Mouse (Mus musculus) heart, postnatal 25 days (tissue): ENCODE results near the gene Snrpc. TPM values are rescaled to one million over a fixed set of nuclear protein-coding genes. Genes with fewer than 3 reads are reported as not detected.
A peak's percentile ranks its signal among the peaks of the same experiment; 100 is the strongest.
"Not testable (repeated sequence)": the region's sequence is repeated elsewhere in the genome, so short reads cannot be mapped to it uniquely, and the experiment has no call there.

Source experiments
- DNase-seq: peaks from one replicate; pipeline ENCODE4 v3.0.0; 2022; ENCODE audit warnings: low spot score
- intact Hi-C: fragments of 180-260 bp; cut with DNase I; formaldehyde crosslinking; loops from one replicate; pipeline ENCODE4 v1.15.1; 2025
- total RNA-seq, 2 experiments: library from RNA; stranded (reverse); gene quantifications; 2 replicates each; pipeline ENCODE4 v1.2.3; 2021

Snrpc gene
- 10 to 100 TPM; 59.9 to 60.7 TPM for total RNA-seq

DNA sequence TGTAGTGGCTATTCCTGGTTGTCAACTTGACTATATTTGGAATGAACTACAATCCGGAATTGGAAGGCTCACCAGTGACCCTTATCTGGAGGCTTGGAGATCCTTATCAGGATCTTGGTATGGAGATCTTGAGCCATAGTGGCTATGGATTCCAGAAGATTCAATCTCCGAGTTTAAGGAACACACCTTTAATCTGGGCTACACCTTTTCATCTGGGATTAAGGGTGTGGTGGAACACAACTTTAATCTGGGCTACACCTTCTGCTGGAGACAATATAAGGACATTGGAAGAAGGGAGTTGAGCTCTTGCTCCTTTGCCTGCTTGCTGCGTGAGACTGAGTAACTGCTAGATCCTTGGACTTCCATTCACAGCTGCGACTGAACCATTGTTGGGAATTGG is at the start of gene Snrpc:
Gene Snrpc (plus strand): TSS at position 301 of the 400 bp plus-strand sequence.
- intact Hi-C loops, DNase-seq: not testable (repeated sequence)

DNA sequence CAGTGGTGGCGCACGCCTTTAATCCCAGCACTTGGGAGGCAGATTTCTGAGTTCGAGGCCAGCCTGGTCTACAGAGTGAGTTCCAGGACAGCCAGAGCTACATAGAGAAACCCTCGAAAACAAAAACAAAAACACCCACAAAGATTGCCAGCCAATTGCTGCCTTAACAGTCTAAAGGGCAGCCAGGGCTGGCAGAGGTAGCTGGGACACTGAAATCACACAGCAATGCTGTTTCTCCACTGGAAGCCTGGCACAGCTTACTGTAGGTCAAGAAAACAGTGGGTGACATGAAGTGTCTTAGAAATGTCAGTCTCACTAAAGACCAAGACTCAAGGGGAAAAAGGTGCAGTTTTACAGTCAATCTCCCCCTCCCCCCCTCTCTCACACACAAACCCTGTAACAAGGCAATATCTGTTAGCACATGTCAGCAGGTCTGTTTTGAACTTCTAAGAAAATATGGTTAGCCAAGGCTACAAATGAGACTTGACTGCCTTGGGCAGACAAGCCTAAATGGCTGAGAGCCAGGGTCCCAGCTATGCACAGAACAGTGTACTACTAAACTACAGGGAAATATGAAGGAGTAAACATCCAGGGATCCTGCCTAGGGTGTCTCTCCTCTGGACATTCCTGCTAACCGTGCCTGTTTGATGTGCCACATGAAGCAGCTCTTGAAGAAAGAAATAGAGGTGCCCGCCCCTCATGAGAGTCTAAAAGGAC is 49.3 kb upstream of the Snrpc start:
- intact Hi-C loops, result no loop called here
- DNase-seq, result no peak

DNA sequence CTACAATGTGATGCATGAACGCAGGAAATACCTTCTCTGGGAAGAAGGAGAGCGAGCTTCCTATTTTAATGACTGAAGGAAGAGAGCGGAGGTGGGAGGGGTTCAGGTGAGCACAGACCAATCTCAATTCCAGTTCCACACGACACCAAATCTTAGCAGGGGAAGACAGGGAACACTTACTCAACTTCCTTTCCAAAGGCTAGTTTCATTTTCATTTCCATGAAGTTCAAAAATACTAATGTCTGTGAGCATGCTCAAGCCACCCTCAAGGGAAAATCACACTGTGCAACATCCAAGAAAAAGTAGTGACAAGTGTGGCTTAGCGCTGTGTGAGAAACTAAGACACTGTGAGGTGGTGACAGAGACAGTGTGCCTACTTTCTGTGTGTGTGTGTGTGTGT is 47.9 kb upstream of the Snrpc start:
- intact Hi-C loops, result no loop called here

DNA sequence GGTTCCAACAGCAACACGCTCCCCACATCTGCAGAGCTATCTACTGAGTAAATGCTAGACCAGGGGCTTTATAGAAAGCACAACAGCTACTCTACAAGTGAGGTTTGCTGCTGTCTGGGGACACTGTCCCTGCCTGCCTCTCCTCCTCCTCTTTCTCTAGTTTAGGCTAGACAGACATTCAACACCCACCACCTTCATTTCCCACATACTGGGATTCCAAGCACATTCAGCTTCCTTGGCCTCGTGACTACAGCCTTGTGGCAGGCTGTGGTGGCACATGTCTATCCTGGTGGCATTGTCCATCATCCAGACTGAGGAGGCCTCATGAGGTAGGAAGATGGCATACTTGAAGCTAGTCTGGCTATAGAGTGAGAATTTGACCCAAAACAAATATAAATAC is 47.0 kb upstream of the Snrpc start:
- no peak for DNase-seq
- intact Hi-C loops, result no loop called here

More for the DNA sequence above, 47.9 kb upstream of the Snrpc start:
- DNase-seq, result no peak

DNA sequence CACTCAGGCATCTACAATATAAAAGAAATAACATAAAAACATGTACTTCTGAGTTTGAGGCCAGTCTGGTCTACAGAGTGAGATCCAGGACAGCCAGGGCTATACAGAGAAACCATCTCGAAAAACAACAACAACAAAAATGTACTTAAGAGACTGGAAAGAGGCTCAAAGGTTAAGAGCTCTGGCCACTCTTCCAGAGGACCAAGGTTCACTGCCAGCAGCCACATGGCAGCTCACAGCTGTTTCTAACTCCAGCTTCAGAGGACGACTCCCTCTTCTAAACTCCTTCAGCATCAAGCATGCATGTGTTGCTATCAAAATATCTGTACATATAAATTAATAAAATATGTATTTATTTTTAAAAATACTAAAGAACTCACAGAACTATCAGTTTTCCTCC is 46.4 kb upstream of the Snrpc start:
- intact Hi-C loops, result no loop called here
- no peak for DNase-seq

DNA sequence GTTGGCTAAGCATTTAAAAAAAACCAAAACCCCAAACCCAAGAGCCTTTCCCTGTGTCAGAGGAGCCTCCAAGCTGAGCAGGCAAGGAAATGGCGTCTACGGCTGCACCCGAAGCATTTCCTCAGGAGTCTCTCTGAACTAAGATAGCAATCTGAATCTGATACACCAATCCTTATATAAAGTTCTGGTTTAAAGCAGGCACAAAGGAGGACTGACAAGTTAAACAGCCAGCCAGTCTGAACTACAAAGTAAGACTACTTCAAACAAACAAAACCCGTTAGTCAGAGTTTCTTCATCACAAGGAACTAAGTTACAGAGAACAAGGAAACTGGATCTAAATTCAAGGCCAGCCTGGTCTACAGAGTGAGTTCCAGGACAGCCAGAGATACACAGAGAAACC is 45.4 kb upstream of the Snrpc start:
- intact Hi-C loops, result no loop called here
- DNase-seq, result no peak

DNA sequence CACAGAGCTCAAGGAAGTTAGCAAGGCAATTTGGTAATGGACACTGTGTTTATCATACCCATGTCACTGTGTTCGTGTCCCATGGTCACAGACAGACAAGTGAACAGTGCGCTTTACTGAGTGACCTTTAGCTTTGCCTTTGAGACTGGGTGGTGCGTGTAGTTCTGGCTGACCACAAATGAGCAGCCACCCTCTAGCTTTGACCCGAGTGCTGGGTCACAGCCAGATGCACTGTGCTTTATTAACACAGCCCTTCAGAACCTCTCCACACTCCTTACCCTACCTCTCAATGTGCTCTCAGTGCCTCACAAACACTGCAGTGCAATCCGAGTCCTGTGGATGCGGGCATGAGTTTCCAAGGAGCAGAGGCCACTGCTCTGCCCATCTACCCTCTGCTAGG is 44.8 kb upstream of the Snrpc start:
- DNase-seq, result no peak
- intact Hi-C loops, result no loop called here

DNA sequence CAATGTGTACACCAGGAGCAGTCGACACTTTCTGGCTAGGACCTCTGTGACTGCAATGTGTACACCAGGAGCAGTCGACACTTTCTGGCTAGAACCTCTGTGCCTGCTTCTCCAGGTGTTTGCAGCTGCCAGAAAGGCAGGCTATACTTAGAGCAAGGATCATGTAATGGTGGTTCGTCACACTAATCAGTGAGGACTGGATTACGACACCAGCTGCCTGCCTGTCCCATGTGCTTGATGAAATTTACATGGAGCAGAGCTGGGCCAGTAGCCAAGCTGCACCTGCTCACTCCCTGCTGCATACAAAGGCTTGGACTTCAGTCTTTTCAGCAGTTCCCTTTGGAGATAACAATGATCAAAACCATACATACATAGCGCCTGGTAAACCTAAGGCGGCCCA is 41.2 kb upstream of the Snrpc start:
- intact Hi-C loops, result no loop called here
- DNase-seq, result no peak

DNA sequence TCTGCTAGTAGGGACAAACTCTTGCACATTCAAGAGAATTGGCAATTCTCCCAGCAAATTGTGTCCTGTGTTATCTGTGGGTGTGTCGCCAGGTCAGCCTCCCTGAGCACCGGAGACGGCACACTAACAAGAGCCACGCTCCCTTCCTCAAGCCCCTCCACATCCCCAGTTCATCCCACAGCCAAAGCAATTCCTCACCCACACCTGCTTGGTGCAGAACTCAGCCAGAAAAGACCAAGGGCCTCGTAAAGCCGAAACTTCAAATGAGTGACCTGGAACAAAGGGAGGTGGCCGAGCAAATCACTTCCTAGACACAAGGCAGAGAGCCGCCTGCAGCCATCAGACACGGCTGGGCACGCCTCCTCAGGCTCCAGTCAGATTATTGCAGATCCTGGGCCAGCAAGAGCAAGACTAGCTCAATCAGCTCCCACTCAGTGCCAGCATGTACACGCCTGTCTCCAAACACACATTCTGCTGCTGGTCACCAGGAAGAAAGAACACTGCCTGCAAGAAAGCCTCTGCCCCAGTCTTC is 40.5 kb upstream of the Snrpc start:
- intact Hi-C loops, result no loop called here
- peak; percentile 41 for DNase-seq

DNA sequence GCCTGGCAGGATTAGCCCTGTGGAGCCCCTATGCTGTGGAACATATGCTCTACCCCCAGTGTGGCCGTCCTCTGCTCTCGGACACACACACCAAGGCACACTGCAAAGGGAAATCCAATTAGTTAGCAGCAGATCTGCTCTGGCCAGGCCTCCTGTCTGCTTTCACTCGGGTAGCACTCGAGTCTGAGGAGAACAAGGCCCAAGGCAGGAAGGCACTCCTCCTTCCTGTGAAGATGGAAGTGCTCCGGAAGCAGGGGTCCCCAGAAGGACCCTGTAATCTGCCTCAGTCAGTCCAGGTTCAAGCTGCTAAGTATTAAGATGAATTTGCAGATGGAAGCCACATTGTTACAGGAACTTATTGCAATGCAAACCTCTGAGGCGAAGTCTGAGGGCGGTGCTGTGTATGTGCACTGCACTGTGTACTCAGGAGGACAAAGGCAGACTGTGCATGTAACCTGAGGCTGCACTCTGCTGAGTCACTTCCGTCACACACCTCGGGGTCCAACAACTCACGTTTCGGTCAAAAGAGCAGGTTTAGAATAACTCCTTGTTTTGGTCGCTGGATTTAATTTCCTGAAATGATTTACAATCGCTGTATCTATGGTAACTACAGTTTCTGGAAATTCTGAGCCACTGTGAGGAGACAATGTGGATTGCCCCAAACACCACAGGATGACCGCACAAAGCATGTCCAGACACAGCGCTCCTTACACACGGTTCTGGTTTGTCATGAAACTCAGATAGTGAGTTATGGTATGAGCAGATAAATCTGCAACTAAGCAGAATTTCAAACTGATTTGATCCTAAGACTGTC is 38.0 kb upstream of the Snrpc start:
- intact Hi-C loops, result no loop called here
- DNase-seq, result no peak

DNA sequence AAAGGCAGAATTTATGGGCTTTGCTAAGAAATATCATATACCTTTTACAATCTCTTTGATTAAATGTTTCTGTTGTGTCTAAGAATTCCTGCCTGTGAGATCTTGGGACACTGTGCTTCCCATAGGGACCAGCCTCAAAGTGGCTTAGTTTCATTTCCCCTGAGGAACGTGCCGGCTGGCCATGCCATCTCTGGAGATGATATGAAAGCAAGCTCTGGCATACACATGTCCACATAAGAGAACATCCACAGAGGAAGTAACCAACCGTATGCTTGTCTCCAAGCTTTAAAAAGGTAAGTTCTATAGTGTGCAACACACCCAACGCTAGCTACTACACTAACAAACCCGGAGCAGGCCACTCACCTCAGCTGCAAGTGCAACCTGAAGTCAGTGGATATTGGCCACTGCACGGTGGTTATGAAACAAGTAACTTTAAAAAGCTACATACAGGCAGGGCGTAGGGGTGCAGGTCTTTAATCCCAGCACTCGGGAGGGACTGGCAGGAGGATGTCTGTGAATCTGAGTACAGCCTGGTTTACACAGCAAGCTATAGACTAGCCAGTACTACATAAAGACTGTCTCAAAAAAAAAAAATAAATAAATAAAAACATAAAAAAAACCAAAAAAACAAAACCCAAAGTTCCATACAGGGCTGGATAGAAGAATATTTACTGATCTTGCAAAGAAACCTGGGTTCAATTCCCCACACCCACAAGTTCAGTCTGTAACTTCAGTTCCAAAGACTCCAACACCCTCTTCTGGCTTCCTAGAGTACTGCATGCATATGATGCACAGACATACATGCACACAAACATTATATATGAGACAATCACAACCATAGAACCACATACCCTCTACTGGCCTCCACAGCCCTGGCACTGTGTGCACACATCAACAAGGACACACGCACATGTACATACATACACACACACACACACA is 37.0 kb upstream of the Snrpc start:
- DNase-seq, result no peak
- intact Hi-C loops, result no loop called here

DNA sequence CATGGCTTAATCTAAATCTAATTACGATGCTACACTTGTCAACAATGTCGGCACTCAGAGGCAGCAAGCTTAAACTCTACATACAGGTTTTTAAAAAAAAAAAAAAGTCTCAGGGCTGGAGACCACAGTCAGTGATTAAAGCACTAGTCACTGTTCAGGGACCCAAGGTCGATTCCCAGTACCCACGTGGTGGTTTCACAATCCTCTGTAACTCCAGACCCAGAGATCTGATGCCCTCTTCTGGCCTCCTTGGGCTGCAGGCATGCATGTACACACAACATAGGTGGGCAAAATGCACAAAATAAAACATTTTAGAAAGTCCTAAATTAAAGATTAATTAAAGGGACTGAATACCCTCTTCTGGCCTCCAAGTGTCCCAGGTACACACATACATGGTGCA is 34.2 kb upstream of the Snrpc start:
- intact Hi-C loops, result no loop called here
- no peak for DNase-seq

DNA sequence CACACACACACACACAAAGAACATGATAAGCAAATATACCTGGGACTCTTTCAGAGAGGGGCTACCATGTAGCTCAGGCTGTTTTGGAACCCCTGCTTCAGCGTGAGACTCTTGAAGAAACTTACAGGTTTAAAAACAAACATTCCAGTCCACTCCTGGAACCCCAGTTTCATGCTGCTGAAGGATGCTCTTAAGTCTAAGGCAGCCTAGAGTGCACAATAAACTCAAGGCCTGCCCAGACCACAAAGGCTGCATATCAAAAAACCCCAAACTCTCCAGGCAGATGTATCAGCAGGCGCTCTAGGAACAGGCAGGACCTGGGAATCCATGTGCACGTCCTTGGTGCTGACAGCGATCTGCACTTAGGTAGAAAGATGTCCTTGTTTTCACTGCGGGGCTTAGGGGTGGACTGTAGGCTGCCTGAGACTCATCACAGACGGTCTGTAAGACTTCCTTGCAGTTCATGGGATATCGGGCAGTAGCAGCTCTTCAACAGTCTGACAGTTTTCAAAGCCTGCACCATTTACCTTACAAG is 33.7 kb upstream of the Snrpc start:
- intact Hi-C loops, result no loop called here
- DNase-seq, result no peak

DNA sequence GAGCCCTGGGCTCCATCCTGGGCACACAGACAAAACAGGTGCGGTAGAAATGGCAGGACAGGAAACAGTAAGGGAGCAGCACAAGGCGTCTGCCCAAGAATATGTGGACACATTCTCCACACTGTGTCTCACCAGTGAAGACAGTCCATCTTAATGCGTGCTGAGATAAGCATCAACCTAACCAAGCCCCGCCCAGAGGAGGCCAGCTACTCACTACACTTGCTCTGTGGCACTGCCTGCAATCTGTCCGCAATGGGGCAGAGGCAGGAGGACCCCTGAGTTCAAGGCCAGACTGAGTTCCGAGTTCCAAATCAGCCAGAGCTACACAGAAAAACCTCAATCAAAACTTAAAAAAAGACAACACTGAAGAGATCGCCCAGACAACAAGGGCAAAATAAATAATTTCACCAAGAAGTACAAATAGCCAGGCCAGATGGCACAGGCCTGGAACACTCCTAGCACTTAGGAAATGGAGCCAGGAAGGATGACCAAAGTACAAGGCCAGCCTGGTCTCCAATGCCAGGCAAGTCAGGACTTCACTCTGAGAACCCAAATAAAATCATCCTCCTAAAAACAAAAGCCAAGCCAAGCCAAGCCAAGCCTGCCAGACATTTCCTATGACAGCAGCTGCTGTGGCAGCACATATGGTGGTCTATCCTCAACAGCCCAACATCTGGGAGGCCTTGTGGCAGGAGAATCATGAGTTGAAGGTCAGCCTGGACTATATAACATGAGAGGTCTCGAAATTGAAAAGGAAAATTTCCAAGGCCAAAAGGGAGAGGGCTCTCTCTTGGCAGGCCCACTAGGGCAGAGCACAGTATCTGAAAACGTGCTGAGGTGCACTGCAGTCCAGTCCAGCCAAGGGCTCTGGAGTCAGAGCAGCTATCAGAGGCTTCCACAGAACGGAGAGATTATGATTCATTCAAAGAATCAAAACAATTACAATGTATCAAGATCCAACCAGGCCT is 32.9 kb upstream of the Snrpc start:
- intact Hi-C loops, result no loop called here
- no peak for DNase-seq

DNA sequence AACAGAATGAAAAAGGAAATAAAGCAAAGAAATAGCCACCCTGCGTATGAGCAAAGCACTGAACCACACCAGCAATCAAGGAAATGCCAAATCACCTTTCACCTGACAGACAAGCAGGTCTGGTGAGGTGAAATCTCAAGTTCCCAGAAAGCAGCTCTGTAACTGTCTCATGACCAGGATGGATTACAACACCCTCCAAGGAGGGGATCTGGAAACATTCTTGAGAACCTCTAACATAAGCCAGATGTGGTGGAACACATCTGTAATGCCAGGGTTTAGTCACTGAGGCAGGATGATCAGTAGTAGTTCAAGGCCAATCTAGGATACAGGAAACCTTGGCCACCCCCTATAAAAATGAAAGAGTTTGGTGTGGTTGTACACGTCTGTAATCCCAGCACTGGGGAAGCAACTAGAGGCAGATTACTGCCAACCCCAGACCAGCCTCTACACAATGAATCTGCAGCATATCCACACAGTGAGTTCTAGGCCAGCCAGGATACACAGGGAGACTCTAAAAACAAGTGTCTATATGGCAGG is 30.3 kb upstream of the Snrpc start:
- intact Hi-C loops, result no loop called here
- no peak for DNase-seq

DNA sequence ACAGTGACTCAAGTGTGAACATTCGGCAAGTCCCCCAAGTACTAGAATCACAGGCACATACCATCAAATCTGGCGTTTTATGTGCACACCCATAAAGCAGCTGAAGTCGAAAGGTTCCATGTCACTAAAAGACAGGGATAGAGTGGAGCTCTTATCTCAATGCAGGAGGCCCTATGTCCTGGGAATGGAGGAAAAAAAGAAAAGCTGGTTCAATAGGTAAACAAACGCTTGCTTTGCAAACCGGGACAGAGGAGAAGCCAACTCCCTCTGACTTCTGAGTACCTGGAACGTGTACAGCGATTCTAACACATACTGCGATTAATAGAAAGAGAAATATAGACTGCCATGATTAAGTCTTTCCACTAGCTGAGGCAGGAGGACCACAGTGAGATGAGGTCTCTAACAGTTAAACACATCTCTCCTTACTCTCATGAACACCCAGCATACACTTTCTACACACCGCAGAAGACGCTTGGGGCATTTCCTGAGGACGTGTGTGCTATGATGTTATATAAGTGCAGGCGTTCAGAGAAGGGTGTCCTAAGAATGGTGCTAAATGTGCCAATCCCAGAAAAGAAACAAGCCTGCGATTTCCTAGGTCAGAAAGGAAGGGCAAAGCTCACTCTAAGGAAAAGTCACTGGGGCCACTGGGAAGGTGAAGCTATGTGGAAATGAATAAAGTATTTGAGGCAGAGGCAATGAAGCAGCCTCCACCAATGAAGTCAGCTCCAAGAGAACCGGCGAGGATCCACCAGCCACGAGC is 27.2 kb upstream of the Snrpc start:
- intact Hi-C loops, result loop anchor here (5.0 kb wide), 1 partner anchor 42 kb away; no protein-coding TSS in a partner anchor
- no peak for DNase-seq

DNA sequence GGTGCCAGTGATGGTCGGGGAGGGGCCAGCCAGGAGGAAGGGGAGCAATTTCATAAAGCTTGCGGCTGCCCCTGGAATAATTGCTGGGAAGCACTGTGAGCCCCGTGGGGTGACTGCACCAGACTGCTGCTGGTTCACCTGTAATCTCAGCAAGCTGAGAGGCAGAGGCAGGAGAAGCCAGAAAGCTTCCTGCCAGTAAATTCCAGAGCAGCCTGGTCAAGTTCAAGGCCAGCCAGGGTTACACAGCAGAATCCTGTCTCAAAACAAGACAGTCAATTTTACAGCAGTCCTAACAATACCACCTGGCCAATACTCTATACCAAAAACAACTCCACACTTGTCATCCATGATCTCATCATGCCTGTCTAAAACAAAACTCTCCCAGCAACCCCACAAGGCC is 26.0 kb upstream of the Snrpc start:
- no peak for DNase-seq
- intact Hi-C loops, result loop anchor here (5.0 kb wide), 1 partner anchor 40 kb away; no protein-coding TSS in a partner anchor

DNA sequence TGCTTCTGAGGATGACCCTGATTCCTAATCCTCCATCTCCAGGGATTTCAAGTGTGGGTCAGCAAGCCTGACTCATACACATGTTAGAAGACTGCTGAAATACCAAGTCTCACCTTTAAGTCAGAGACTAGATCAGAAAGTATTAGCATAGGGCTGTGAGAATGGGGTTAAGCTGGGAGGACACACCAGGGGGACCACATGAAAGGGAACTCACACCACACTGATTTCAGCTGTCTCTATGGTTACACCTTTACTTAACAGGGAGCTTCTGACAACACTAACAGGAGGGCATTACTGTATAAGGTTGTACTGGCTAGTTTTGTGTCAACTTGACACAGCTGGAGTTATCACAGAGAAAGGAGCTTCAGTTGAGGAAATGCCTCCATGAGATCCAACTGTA is 23.3 kb upstream of the Snrpc start:
- intact Hi-C loops, result loop anchor here (5.0 kb wide), 1 partner anchor 38 kb away; no protein-coding TSS in a partner anchor
- no peak for DNase-seq
